Mouse (Mus musculus) heart, postnatal 0 days (tissue): Measurements from ENCODE around the gene Spag7. TPM values are rescaled to one million over a fixed set of nuclear protein-coding genes. Genes with fewer than 3 reads are reported as not detected.

Experiments
- ATAC-seq: fragments of 200-750 bp; cut with Nextera tagmentation; 2 replicates; pipeline ENCODE4 v1.8.0; 2017; ENCODE audit warnings: low read depth, moderate number of reproducible peaks, moderate library complexity; ENCODE audit not compliant: insufficient read depth
- DNase-seq: peaks from one replicate; pipeline ENCODE4 v3.0.0-alpha.2; 2016; ENCODE audit warnings: low spot score
- H3K27ac ChIP-seq: fragments of 300-500 bp; sonication (generic); 2 replicates; pipeline ENCODE4 v1.5.1; 2014; ENCODE audit warnings: low read depth, mild to moderate bottlenecking
- H3K27me3 ChIP-seq: fragments of 300-500 bp; sonication (generic); 2 replicates; pipeline ENCODE4 v1.6.1; 2014; ENCODE audit warnings: low read length, mixed read lengths; ENCODE audit not compliant: control insufficient read depth, insufficient read depth
- H3K36me3 ChIP-seq: fragments of 300-500 bp; sonication (generic); replicated peaks from 2 replicates; pipeline ENCODE4 v1.6.1; 2014; ENCODE audit warnings: low read length, mixed read lengths; ENCODE audit not compliant: control insufficient read depth, insufficient read depth
- H3K4me1 ChIP-seq: fragments of 300-500 bp; sonication (generic); 2 replicates; pipeline ENCODE4 v1.6.1; 2014; ENCODE audit warnings: antibody characterized with exemption; ENCODE audit not compliant: control insufficient read depth, insufficient read depth
- H3K4me2 ChIP-seq: fragments of 300-500 bp; sonication (generic); 2 replicates; pipeline ENCODE4 v1.6.1; 2014; ENCODE audit warnings: low read depth, mild to moderate bottlenecking, low read length, moderate library complexity
- H3K4me3 ChIP-seq: fragments of 300-500 bp; sonication (generic); 2 replicates; pipeline ENCODE4 v1.5.1; 2014; ENCODE audit warnings: low read depth, low read length
- H3K9ac ChIP-seq: fragments of 300-500 bp; sonication (generic); replicated peaks from 2 replicates; pipeline ENCODE4 v1.6.1; 2014; ENCODE audit warnings: low read depth, low read length, mixed read lengths
- H3K9me3 ChIP-seq: fragments of 300-500 bp; sonication (generic); replicated peaks from 2 replicates; pipeline ENCODE4 v1.6.1; 2016; ENCODE audit warnings: low read length; ENCODE audit not compliant: control insufficient read depth
- CTCF ChIP-seq: IDR thresholded peaks from 2 replicates; pipeline ENCODE4 v1.5.1; 2016; ENCODE audit warnings: antibody characterized with exemption, control low read depth, low read depth
- EP300 ChIP-seq: IDR thresholded peaks from 2 replicates; pipeline ENCODE4 v1.6.1; 2016; ENCODE audit warnings: antibody characterized with exemption, low read depth
- WGBS: fragments of 180-500 bp; shearing (Covaris S2); extraction: QIAGEN DNeasy Blood & Tissue Kit; methylation state at CpG from one replicate; pipeline ENCODE4 v1.1.7; 2014; 5-methylcytosine and 5-hydroxymethylcytosine counted together
- polyA plus RNA-seq: library from polyadenylated mRNA; unstranded; fragments of >200 nt; fragmentation: Nextera tagmentation; extraction: Ambion mirVana; gene quantifications from 2 replicates; pipeline ENCODE4 v1.2.1, GENCODE M21; 2015
- total RNA-seq: library from RNA; depleted of rRNA; stranded (reverse); fragments of >200 nt; gene quantifications from 2 replicates; pipeline ENCODE4 v1.2.3, GENCODE M21; 2014; ENCODE audit warnings: low replicate concordance

The Spag7 gene
- total and polyA plus RNA-seq, 2 experiments from 2014 or later, result 42.0 to 175 TPM

GRCm38 (mm10) chr11:70670483-70670882 lies 1.3 kb upstream of the Spag7 start:
- H3K4me1 ChIP-seq, result peaks cover 7% of the 10 kb centered on the region
- peak overlapping the region; percentile 97 for H3K27ac ChIP-seq
- no peaks in the 10 kb centered on the region for H3K9me3 ChIP-seq
- WGBS, result 48% methylated on average over 14 of the region's 14 CpGs
- peaks cover 29% of the 10 kb centered on the region for H3K36me3 ChIP-seq
- no peaks in the 10 kb centered on the region for H3K27me3 ChIP-seq
- H3K9ac ChIP-seq, result no peak overlapping the region
- peak overlapping the region; percentile 91 for H3K4me2 ChIP-seq
- no peak for DNase-seq
- no peak for ATAC-seq
- TF ChIP-seq CTCF (no peak), EP300 (no peak)
- H3K4me3 ChIP-seq, result peak overlapping the region; percentile 74

DNA sequence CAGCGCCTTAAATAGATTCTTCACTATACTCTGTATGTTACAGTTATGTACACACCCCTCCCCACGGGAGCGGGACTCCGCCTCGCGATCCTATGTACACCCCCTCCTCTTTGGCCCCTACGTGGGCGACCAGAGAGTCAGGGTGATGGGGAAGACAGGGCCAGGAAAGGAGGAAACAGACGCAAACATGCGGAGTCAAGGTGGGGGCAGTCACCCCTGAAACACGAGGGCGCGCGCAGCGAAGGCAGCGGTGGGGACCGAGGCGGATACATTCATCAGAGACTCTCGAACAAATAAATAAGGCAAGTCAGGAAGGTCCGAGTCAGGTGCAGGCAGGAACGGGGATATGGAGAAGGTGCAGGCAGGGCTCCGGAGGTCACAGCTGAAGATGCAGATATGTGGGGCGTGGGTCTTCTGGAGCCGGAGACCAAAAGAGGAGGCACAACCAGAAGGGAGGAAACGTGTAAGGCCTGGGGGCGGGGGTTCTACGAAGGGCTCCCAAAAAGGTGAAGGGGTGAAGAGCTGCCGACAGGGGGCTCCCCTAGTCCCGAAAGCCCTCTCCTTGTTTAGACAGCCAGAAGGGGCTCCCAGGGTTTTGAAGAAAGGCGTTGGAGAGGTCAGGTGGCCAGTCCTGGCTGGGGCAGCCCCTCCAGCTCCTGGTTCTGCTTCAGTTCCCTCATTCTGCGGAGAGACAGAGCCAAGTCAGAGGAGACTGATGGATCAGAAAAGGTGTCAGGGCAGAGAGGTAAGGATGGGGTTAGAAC lies 548 bp upstream of the Spag7 start:
- peak; percentile 8 for ATAC-seq
- Histone ChIP-seq H3K27ac (peak overlapping the region; percentile 97), H3K4me2 (peak overlapping the region; percentile 91), H3K9ac (peak overlapping the region; percentile 52), H3K27me3 (no peaks in the 10 kb centered on the region), H3K4me1 (peaks cover 7% of the 10 kb centered on the region), H3K36me3 (peaks cover 29% of the 10 kb centered on the region), H3K9me3 (no peaks in the 10 kb centered on the region), H3K4me3 (peak overlapping the region; percentile 74)
- WGBS, result under 1% methylated on average over 31 of the region's 31 CpGs
- TF ChIP-seq CTCF (peak; percentile 45), EP300 (no peak)
- peak; percentile 65 for DNase-seq

GRCm38 (mm10) chr11:70668335-70668770 lies 863 bp downstream of the Spag7 start:
- peak overlapping the region; percentile 91 for H3K4me2 ChIP-seq
- WGBS, result under 1% methylated on average over 15 of the region's 15 CpGs
- H3K4me1 ChIP-seq, result peaks cover 12% of the 10 kb centered on the region
- H3K27ac ChIP-seq, result peak overlapping the region; percentile 77
- ATAC-seq, result peak; percentile 16
- H3K9ac ChIP-seq, result peak overlapping the region; percentile 57
- H3K4me3 ChIP-seq, result peak overlapping the region; percentile 74
- no peaks in the 10 kb centered on the region for H3K9me3 ChIP-seq
- H3K36me3 ChIP-seq, result peaks cover 34% of the 10 kb centered on the region
- DNase-seq, result no peak
- no peaks in the 10 kb centered on the region for H3K27me3 ChIP-seq
- TF ChIP-seq EP300, result no peak
- TF ChIP-seq CTCF, result no peak

- DNase-seq (no peak), ATAC-seq (no peak)
- Histone ChIP-seq H3K4me2 (peak overlapping the region; percentile 91), H3K27me3 (no peaks in the 10 kb centered on the region), H3K27ac (peak overlapping the region; percentile 77), H3K9ac (peak overlapping the region; percentile 57), H3K4me1 (peaks cover 12% of the 10 kb centered on the region), H3K36me3 (peaks cover 42% of the 10 kb centered on the region), H3K4me3 (peak overlapping the region; percentile 74; the same call in 1 of the 2 replicates), H3K9me3 (no peaks in the 10 kb centered on the region)
- TF ChIP-seq EP300, result no peak
- TF ChIP-seq CTCF, result no peak
- 63% methylated on average over 14 of the region's 14 CpGs for WGBS
These were observed 1.7 kb downstream of the Spag7 start for GRCm38 (mm10) chr11:70667271-70668150.

DNA sequence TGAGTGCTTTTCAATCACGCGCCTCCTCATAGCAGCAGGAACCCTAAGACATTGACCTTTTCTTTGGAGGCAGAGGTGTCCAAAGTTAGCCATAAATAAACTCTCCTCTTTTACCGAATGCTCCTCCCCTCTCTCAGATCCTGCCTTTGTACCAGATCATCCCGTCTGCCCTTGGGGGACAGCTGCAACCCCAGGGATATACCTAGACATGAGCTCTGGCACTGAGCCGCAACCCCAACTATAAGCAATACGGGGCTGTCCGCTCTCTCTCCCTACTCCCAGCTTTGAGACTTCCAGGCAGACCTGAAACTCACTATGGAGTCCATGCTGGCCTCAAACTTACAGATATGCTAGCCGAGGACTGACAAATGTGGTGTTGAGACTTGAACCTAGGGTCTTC lies 2.5 kb downstream of the Spag7 start:
- ATAC-seq, result no peak

More for the DNA sequence above, 2.5 kb downstream of the Spag7 start:
- Histone ChIP-seq H3K4me3 (no peak overlapping the region), H3K4me1 (peaks cover 12% of the 10 kb centered on the region), H3K4me2 (no peak overlapping the region), H3K27me3 (no peaks in the 10 kb centered on the region), H3K27ac (no peak overlapping the region), H3K9me3 (no peaks in the 10 kb centered on the region), H3K36me3 (peaks cover 49% of the 10 kb centered on the region), H3K9ac (no peak overlapping the region)
- DNase-seq, result no peak
- TF ChIP-seq CTCF (no peak), EP300 (no peak)
- WGBS, result 94% methylated on average over 8 of the region's 8 CpGs
